Mouse (Mus musculus): ENCODE measurements around the gene Trim14.

DNA sequence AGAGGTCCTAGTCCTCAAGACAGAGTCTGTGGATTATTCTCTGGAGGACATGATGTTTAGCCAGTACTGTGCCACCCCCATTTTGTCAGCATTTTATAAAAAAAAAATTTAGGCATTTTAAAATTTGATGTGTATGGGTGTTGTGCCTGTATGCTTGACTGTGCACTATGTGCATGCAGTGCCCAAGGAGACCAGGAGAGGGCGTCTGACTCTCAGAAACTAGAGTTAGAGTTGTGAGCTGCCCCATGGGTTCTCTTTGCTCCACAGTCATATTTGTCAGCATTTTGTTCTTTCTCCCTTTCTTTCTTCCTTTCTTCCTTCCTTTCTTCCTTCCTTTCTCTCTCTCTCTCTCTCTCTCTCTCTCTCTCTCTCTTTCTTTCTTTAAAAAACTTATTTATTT, 8.4 kb upstream of the Trim14 start:
- peak; percentile 65 for TF ChIP-seq CTCF (IDR thresholded peaks at IDR 0.05; ENCODE audit: low read depth)
- no peak for TF ChIP-seq EP300 (optimal IDR thresholded peaks at IDR 0.05)
